Mouse (Mus musculus) brain, embryonic 14.5 days (tissue): ENCODE results near the gene Elf4.

Experiments used
- CTCF ChIP-seq: fragments of 200-500 bp; IDR thresholded peaks from 2 replicates; pipeline ENCODE4 v1.5.1; 2012; ENCODE audit warnings: inconsistent platforms, mild to moderate bottlenecking, moderate library complexity, borderline replicate concordance; ENCODE audit not compliant: insufficient read depth, insufficient read length; ENCODE audit errors: extremely low read depth
- POLR2A ChIP-seq: fragments of 200-500 bp; IDR thresholded peaks from 2 replicates; pipeline ENCODE4 v1.6.1; 2012; ENCODE audit warnings: mild to moderate bottlenecking, inconsistent platforms, borderline replicate concordance; ENCODE audit not compliant: poor library complexity, insufficient read depth, insufficient read length, severe bottlenecking; ENCODE audit errors: extremely low read depth

DNA sequence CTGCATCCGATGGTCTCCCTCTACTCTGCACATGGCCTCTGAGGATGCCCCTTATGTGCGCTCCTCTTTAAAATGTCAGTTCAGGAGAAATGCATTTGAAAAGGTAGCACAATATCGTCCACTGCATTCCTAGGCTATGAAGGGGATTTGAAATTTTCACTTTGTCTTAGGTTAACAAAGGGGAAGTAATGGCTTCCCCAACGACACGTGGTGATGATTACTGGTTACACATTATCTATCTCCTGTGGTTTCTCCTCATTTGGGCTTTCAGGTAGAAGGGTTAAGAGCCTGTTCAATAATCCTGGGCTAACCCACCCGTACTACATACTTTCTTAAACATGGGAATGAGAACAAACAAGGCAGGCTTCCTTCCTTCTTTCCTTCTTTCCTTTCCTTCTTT is 73.6 kb downstream of the Elf4 start:
- TF ChIP-seq POLR2A (no peak), CTCF (no peak)
